Mouse (Mus musculus) heart, adult 2 months (tissue): ENCODE results near the gene Plekha8.
A peak's percentile ranks its signal among the peaks of the same experiment; 100 is the strongest.

ENCODE experiments used
- CTCF ChIP-seq: fragments of 200-600 bp; IDR thresholded peaks from 2 replicates; pipeline ENCODE4 v1.8.1; 2022; ENCODE audit warnings: antibody characterized with exemption, mild to moderate bottlenecking, moderate library complexity
- POLR2A ChIP-seq: fragments of 200-500 bp; IDR thresholded peaks from 2 replicates; pipeline ENCODE4 v1.6.1; 2011; ENCODE audit warnings: mild to moderate bottlenecking, low read depth, low read length, control low read depth; ENCODE audit not compliant: insufficient read depth

GRCm38 (mm10) chr6:54592938-54593535 is 1.9 kb upstream of the Plekha8 start:
- TF ChIP-seq CTCF, result no peak
- peak; percentile 69 for TF ChIP-seq POLR2A
